Mouse (Mus musculus): ENCODE measurements around the gene Pip5k1c.

DNA sequence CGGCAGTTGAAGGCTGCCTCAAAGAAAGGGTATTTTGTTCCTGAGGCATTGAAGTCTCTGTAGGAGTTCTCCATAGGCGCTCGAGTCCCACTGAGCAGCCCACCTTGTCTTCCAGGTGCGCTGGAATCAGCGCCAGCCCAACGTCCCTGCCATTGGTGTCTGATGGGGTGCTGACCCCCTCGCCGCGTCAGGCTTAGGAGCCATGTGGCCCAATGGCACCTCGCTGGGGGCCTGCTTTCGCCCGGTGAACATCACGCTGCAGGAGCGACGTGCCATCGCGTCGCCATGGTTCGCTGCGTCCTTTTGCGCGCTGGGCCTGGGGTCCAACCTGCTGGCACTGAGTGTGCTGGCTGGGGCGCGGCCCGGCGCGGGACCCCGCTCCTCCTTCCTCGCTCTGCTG is 39.5 kb downstream of the Pip5k1c start:
- TF ChIP-seq POLR2A (IDR thresholded peaks at IDR 0.05; ENCODE audit: borderline replicate concordance, insufficient read depth, low read length) = no peak
- TF ChIP-seq CTCF (IDR thresholded peaks at IDR 0.05; ENCODE audit: borderline replicate concordance, insufficient read depth, low read depth, low read length) = no peak

All from cerebellum, adult 2 months (tissue).